Mouse (Mus musculus): ENCODE data around the gene Thbs2.

The Thbs2 gene

GRCm38 (mm10) chr17:14701891-14702290 lies 7.9 kb upstream of the Thbs2 start:
- CTCF ChIA-PET: no interaction called here
- POLR2A ChIA-PET: no interaction called here

GRCm38 (mm10) chr17:14700204-14700603 lies 6.2 kb upstream of the Thbs2 start:
- POLR2A ChIA-PET: no interaction called here
- CTCF ChIA-PET: interaction anchor here in 1 of 4 experiments (0.5 kb wide), 1 partner anchor 195 kb away, joined by 4 read pairs; no protein-coding TSS in a partner anchor

GRCm38 (mm10) chr17:14698188-14698587 lies 4.2 kb upstream of the Thbs2 start:
- POLR2A ChIA-PET: no interaction called here
- CTCF ChIA-PET: no interaction called here

GRCm38 (mm10) chr17:14697096-14697495 lies 3.1 kb upstream of the Thbs2 start:
- POLR2A ChIA-PET: no interaction called here
- CTCF ChIA-PET: no interaction called here

- ChIA-PET POLR2A (no interaction called here), CTCF (no interaction called here)
Measured at GRCm38 (mm10) chr17:14696281-14696795, 2.3 kb upstream of the Thbs2 start.

GRCm38 (mm10) chr17:14693048-14693993 lies 714 bp downstream of the Thbs2 start:
- ChIA-PET POLR2A (interaction anchor here in 3 of 4 experiments (0.7 to 2.4 kb wide), 6 partner anchors 8 to 136 kb away, joined by 3 to 20 read pairs (median 4); no protein-coding TSS in a partner anchor), CTCF (interaction anchor here in 2 of 4 experiments (0.6 to 1.0 kb wide), 2 partner anchors 20 to 249 kb away, joined by 3 read pairs; no protein-coding TSS in a partner anchor)

- CTCF ChIA-PET: no interaction called here
- POLR2A ChIA-PET: interaction anchor here in 2 of 4 experiments (1.1 to 2.4 kb wide), 2 partner anchors 126 to 620 kb away, joined by 3 to 20 read pairs; no protein-coding TSS in a partner anchor
Measured at GRCm38 (mm10) chr17:14691901-14692300, 2.1 kb downstream of the Thbs2 start.

GRCm38 (mm10) chr17:14691197-14691596 lies 2.8 kb downstream of the Thbs2 start:
- CTCF ChIA-PET: interaction anchor here in 1 of 4 experiments (0.7 kb wide), 1 partner anchor 15 kb away, joined by 3 read pairs; no protein-coding TSS in a partner anchor
- POLR2A ChIA-PET: no interaction called here

- CTCF ChIA-PET: no interaction called here
- POLR2A ChIA-PET: no interaction called here
Measured at GRCm38 (mm10) chr17:14682836-14683235, 11.2 kb downstream of the Thbs2 start.

GRCm38 (mm10) chr17:14681047-14681446 lies 13.0 kb downstream of the Thbs2 start:
- CTCF ChIA-PET: no interaction called here
- POLR2A ChIA-PET: interaction anchor here in 1 of 4 experiments (0.6 kb wide), 1 partner anchor 106 kb away, joined by 4 read pairs; no protein-coding TSS in a partner anchor

GRCm38 (mm10) chr17:14677198-14677597 lies 16.8 kb downstream of the Thbs2 start:
- CTCF ChIA-PET: interaction anchor here in 1 of 4 experiments (0.6 kb wide), 1 partner anchor 545 kb away, joined by 3 read pairs; no protein-coding TSS in a partner anchor
- POLR2A ChIA-PET: no interaction called here

GRCm38 (mm10) chr17:14675517-14675916 lies 18.5 kb downstream of the Thbs2 start:
- CTCF ChIA-PET: no interaction called here
- POLR2A ChIA-PET: no interaction called here

- CTCF ChIA-PET: no interaction called here
- POLR2A ChIA-PET: interaction anchor here in 1 of 4 experiments (0.8 to 0.9 kb wide), 2 partner anchors 21 to 145 kb away, joined by 4 to 7 read pairs; no protein-coding TSS in a partner anchor
Measured at GRCm38 (mm10) chr17:14672402-14672801, 21.6 kb downstream of the Thbs2 start.

GRCm38 (mm10) chr17:14667225-14667624 lies 26.8 kb downstream of the Thbs2 start:
- POLR2A ChIA-PET: interaction anchor here in 1 of 4 experiments (1.0 kb wide), 1 partner anchor 12 kb away, joined by 3 read pairs; no protein-coding TSS in a partner anchor
- CTCF ChIA-PET: interaction anchor here in 1 of 4 experiments (0.6 kb wide), 1 partner anchor 241 kb away, joined by 4 read pairs; no protein-coding TSS in a partner anchor

GRCm38 (mm10) chr17:14666451-14666850 lies 27.6 kb downstream of the Thbs2 start:
- CTCF ChIA-PET: interaction anchor here in 1 of 4 experiments (0.6 kb wide), 1 partner anchor 242 kb away, joined by 4 read pairs; no protein-coding TSS in a partner anchor
- POLR2A ChIA-PET: no interaction called here

GRCm38 (mm10) chr17:14663366-14663765 lies 30.7 kb downstream of the Thbs2 start:
- POLR2A ChIA-PET: no interaction called here
- CTCF ChIA-PET: no interaction called here

- ChIA-PET CTCF (no interaction called here), POLR2A (no interaction called here)
Measured at GRCm38 (mm10) chr17:14662409-14662808, 31.6 kb downstream of the Thbs2 start.

GRCm38 (mm10) chr17:14659746-14660145 lies 34.3 kb downstream of the Thbs2 start:
- CTCF ChIA-PET: no interaction called here
- POLR2A ChIA-PET: no interaction called here

GRCm38 (mm10) chr17:14658123-14658522 lies 35.9 kb downstream of the Thbs2 start:
- ChIA-PET CTCF (no interaction called here), POLR2A (no interaction called here)

GRCm38 (mm10) chr17:14657123-14657522 lies 36.9 kb downstream of the Thbs2 start:
- CTCF ChIA-PET: interaction anchor here in 1 of 4 experiments (0.7 kb wide), 1 partner anchor 9 kb away, joined by 4 read pairs; no protein-coding TSS in a partner anchor
- POLR2A ChIA-PET: no interaction called here

Measured in embryonic stem cell, embryonic (primary cell).